Mouse (Mus musculus) left cerebral cortex, postnatal 10 days (tissue): Measurements from ENCODE around the gene Actbl2. TPM values are rescaled to one million over a fixed set of nuclear protein-coding genes. Genes with fewer than 3 reads are reported as not detected.

ENCODE experiments used
- total RNA-seq, 2 experiments: library from RNA; stranded (reverse); gene quantifications; 2 replicates each; pipeline ENCODE4 v1.2.3; 2021

The Actbl2 gene
- total RNA-seq, 2 experiments from 2014 or later, result not detected

Other genes starting within 250 kb of the Actbl2 start
- 10 to 100 TPM; 76.8 to 82.3 TPM for gene Gpbp1, start 235.1 kb downstream of the Actbl2 start, total RNA-seq